Mouse (Mus musculus): ENCODE data around the gene Syn2.

DNA sequence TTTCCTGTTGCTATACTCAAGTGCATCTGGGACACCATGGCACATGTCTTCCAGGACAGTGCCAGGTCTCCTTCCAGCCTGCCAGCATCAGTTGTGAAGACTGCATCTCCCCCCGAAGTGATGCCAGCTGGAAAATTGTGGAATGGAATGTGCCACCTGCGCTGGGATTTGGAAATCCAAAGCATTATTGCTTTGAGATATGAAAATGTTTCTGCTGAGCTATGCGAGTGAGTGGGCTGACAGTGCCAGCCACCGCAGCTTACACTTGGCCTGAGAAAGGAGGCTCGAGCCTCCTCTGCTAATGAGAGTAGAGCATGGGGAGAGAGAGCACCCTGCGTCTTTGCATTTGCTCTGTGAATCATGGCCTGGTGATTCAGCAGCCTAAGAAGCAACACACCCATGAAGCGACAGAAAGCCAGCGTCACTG lies 86.5 kb downstream of the Syn2 start:
- TF ChIP-seq CTCF (IDR thresholded peaks at IDR 0.05; ENCODE audit: borderline replicate concordance, extremely low read depth, insufficient read depth, insufficient read length), result no peak
- TF ChIP-seq POLR2A (IDR thresholded peaks at IDR 0.05; ENCODE audit: borderline replicate concordance, extremely low read depth, insufficient read depth, insufficient read length, poor library complexity, severe bottlenecking), result no peak
